Mouse (Mus musculus) cerebellum, adult 11-12 months (tissue): Measurements from ENCODE around the gene Gm49673.
A peak's percentile ranks its signal among the peaks of the same experiment; 100 is the strongest.
"Not testable (repeated sequence)": the region's sequence is repeated elsewhere in the genome, so short reads cannot be mapped to it uniquely, and the experiment has no call there.

Source experiments
- DNase-seq: peaks from one replicate; pipeline ENCODE4 v3.0.0; 2022

Gm49673 gene

DNA sequence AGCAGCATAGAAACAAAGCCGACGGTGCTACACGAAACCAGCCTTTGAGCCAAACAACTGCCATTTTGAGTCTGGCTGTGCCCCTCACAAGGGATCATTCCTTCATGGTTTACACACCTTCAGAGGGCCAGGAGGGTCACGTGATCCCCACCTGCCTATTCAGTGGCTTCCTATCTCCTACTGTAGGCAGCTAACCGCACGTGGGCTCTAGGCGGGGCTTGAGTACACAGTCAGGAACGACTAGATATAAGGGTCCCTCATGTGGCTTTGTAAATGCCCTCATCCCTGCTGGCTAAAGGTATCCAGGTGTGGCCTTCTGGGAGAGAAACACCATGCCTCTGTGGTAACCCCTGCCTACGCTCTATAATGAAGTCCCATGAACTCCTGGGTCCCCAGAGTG is 18.0 kb downstream of the Gm49673 start:
- DNase-seq, result peak; percentile 17

GRCm38 (mm10) chr17:8128326-8128993 is 19.1 kb downstream of the Gm49673 start:
- DNase-seq, result not testable (repeated sequence)

- not testable (repeated sequence) for DNase-seq
Observed at GRCm38 (mm10) chr17:8124586-8124985, 23.0 kb downstream of the Gm49673 start.

- not testable (repeated sequence) for DNase-seq
Observed at GRCm38 (mm10) chr17:8122974-8123373, 24.6 kb downstream of the Gm49673 start.

DNA sequence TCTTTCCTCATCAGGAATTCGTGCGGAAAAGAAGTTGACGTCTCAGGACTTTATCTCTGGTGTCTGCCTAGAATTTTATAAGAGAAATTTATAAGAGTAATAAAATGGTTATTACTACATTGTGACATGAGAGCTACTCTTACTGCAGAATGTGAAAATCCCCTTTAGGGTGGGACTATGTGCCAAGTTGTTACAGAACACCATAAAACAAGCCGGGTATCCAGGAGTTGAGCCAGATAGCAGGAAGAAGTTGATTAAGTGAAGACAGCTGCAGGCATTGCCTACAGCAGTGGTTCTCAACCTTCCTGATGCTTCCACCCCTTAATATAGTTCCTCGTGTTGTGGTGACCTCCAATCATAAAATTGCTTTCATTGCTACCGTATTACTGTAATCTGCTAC is 30.7 kb downstream of the Gm49673 start:
- DNase-seq, result not testable (repeated sequence)

GRCm38 (mm10) chr17:8116378-8116777 is 31.2 kb downstream of the Gm49673 start:
- not testable (repeated sequence) for DNase-seq

DNA sequence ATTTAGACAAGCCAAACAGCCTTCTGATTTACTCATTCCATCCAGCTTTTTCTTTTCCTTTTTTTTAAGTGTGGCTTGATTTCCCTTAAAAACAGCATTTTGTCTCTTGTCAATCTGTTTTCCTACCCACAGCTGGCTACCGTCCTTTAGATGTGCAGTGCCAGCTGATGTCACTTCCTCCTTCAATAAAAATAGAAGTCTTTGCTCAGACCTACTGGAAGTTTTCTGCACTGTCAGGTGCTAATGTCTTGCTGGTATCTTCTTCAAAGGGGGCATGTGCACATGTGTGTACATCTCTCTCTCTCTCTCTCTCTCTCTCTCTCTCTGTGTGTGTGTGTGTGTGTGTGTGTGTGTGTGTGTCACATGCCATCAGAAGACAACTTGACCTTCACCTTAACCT is 35.4 kb downstream of the Gm49673 start:
- not testable (repeated sequence) for DNase-seq

DNA sequence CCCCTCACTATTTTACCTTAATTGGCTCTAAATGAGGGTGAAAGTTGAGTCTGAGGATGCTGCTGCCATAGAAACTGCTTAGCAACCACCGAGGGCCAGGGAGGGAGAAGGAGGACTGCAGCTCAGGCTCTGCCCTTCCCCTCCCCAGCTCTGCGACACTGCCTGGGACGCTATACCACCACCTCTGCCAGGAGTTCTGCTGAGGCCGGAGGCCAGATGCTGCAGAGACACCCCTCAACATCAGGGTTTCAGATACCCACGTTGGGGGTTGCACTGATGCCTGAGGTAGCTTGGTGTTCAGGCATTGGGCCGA is 46.3 kb downstream of the Gm49673 start:
- DNase-seq, result not testable (repeated sequence)

DNA sequence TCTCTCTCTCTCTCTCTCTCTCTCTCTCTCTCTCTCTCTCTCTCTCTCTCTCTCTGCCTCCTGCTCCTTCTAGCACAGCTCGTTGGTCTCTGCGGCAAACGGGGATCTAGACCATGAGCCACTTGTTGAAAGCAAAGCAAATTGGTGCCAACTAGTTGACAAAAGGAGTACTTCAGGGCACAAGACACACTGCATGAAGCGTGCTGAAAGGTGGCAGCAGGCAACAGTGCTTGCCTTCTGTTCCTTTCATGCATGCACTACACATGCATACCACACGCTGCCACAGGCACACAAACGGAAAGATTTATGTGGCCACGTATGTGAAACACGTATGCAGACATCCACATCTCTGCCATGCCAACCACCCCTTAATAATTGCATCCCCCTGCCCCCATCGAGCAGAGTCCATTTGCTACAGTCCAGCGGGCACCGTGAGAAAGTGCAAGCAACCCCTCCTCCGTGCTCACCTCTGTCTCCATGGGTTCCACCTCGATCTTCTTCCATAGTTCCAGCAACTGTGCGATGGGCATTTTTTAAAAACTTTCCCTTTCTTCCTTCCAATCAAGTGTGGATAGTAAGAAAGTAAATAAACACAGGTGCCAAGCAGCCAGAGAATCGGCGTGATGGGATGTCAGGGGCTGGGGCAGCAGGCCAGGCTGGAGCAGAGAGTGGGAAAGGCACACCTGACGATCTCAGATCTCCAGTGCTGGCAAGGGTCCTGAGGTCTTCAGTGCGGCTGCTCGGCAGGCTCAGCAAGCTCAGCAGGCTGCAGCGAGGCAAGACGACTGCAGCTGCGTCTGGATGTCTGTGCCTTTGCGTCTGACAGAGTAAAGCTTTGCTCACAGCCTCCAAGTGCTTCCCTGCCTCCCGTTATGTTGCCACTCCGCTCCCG is 46.9 kb downstream of the Gm49673 start:
- DNase-seq, result not testable (repeated sequence)

DNA sequence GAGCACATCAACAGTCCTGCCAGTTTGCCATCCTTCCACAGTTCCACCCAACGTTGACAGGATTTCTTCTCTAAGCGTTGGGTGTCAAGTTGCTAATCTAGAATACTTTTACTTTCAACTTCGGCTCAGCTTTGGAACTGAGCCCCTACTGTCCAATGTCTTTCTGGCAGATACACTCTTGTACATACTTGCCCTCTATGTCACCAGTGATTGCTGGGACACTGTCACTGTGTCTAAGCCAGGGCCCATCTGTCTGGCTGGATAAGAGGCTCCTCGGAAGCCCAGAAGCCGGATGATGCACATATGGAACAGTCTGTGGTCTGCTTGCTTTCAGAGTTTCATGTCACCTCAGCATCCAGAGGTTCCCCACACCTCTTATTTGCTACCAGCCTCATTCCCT is 51.4 kb downstream of the Gm49673 start:
- not testable (repeated sequence) for DNase-seq

DNA sequence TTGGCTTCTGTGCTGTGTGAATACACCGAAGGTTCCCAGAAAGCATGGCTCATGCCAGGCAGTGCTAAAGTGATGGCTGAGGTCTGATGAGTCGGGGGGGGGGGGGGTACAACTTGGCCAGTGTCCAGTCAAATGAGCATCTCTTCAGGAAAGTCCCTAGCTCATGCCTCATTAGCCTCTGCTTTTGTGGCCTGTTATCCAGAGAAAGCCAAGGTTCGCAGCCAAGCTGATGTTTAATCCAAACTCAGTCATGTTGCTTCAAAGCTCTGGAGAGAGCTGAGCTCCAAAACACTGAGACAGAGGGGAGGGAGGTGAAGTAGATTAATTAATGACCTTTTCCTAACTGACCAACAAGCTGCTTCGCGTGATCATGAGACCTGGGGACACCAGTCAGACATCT is 51.9 kb downstream of the Gm49673 start:
- not testable (repeated sequence) for DNase-seq

GRCm38 (mm10) chr17:8092537-8093526 is 54.8 kb downstream of the Gm49673 start:
- DNase-seq, result not testable (repeated sequence)

GRCm38 (mm10) chr17:8091320-8091719 is 56.3 kb downstream of the Gm49673 start:
- not testable (repeated sequence) for DNase-seq

- not testable (repeated sequence) for DNase-seq
Observed at GRCm38 (mm10) chr17:8069847-8070246, 77.7 kb downstream of the Gm49673 start.

GRCm38 (mm10) chr17:8056637-8057138 is 90.9 kb downstream of the Gm49673 start:
- DNase-seq, result not testable (repeated sequence)

DNA sequence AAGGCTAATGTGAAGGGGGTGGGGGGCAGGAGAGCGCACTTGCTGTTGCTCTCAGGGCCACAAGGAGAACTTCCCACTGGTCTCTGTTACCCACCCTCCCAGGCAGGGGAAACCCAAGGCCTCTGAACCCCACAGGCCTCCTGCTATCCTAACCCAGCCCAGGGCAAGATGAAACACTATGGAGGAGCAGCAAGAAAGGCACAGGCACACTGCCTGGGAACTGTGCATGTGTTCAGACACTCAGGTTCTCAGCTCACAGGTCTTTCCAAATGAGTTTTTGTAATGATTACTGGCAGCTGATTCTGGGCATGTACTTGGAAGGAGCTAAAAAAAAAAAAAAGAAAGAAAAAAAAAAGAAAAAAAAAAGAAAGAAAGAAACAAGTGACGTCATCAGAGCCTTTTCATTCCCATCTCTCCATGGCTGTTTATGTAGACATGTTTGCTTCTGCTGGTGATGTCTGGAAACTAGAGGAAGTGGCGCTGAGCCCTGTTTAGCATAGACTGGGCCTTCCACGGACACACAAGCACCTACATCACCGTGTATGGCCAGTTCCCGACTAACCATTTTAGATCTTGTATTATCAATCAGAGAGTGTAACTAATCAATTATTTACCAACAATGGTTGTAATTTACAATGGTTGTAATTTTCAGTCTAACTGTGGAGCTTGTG is 91.5 kb downstream of the Gm49673 start:
- DNase-seq, result not testable (repeated sequence)

GRCm38 (mm10) chr17:8051247-8051646 is 96.3 kb downstream of the Gm49673 start:
- DNase-seq, result peak; percentile 70

- DNase-seq, result not testable (repeated sequence)
Observed at GRCm38 (mm10) chr17:8050218-8050617, 97.4 kb downstream of the Gm49673 start.

DNA sequence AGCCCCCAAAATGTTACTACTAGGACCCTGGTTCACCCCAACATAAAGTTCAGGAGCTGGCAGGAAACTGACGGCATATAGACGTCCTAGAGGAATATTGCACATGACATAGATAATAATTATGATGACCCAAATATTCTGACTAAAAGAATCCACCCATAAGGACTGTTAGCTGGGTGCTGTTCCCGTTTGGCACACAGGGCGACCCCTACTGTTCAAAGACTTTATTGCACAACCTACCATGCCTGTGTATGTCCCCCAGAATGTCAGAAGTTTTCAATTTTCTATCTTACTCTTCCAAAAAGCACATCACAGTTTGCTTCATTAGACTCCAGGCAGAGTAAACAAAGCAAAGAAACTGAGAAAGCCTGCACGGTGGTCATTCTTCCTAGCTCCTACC is 101.4 kb downstream of the Gm49673 start:
- peak; percentile 17 for DNase-seq

- not testable (repeated sequence) for DNase-seq
Observed at GRCm38 (mm10) chr17:8041197-8041596, 106.4 kb downstream of the Gm49673 start.

DNA sequence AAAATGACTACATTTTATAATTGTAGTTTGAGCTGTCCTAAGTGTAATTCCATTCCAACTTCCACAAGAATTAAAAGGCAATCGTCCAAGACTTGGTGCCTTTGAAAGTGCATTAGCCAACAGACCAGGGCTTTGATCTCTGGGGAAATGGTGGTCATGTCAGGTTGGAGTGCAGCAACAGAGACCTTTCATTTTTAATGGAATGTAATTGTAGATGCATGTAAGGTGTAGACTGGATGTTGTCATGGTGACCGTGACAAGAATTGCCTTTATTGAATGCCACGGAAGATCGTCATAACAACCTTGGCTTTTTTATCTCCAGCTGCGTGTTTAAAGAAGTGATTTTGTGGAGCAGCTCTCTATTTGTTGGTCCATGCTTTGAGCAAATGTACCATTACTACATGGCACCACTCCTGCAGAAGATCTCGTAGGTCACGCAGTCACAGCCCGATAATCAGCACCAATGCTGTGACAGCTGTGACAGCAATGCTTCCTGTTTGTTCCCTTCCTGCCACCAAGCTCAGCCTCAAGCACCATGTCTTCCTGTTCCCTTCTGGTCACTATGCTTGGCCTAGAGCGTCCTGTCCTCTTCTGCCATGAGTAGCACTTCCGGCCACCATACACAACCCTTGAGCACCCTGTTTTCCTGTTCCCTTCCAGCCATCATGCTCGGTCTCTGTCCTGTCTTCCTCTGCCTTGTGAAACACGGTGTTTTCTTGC is 107.5 kb downstream of the Gm49673 start:
- DNase-seq, result not testable (repeated sequence)
